Mouse (Mus musculus) cerebellum, adult 2 months (tissue): ENCODE results near the gene Myocos.

Experiments
- CTCF ChIP-seq: fragments of 200-500 bp; IDR thresholded peaks from 2 replicates; pipeline ENCODE4 v1.5.1; 2011; ENCODE audit warnings: low read depth, mild to moderate bottlenecking, control low read depth, low read length, moderate library complexity, borderline replicate concordance; ENCODE audit not compliant: insufficient read depth
- POLR2A ChIP-seq: fragments of 200-500 bp; IDR thresholded peaks from 2 replicates; pipeline ENCODE4 v1.6.1; 2011; ENCODE audit warnings: low read length, control low read depth, borderline replicate concordance; ENCODE audit not compliant: insufficient read depth

DNA sequence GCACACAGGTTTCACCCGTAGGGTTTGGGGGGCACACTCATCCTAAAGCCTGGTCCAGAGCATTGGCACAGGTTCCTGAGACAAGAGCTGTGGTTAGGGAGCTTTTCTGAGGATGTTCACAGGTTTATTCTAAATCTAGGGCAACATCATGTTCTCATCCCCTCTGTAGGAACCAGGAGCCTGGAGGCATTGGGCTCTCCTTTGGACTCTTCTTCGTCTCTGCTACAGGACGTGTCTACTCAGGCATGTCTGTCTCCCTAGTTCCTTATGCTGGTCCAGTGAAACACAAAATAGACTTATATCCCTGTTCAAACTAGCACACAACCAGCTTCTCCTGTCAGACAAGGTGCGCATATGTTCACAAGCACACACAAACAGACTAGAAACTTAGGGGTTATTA lies 19.5 kb downstream of the Myocos start:
- no peak for TF ChIP-seq CTCF
- no peak for TF ChIP-seq POLR2A
